Mouse (Mus musculus): ENCODE measurements around the gene Gps1.
A peak's percentile ranks its signal among the peaks of the same experiment; 100 is the strongest.
"Not testable (repeated sequence)": the region's sequence is repeated elsewhere in the genome, so short reads cannot be mapped to it uniquely, and the experiment has no call there.

Gps1 gene

GRCm38 (mm10) chr11:120785145-120785544, 1.1 kb downstream of the Gps1 start:
- DNase-seq (ENCODE audit: low read depth, low spot score) = no peak

GRCm38 (mm10) chr11:120788460-120788859, 4.4 kb downstream of the Gps1 start:
- not testable (repeated sequence) for DNase-seq (ENCODE audit: low read depth, low spot score)

- no peak for DNase-seq (ENCODE audit: low read depth, low spot score)
Measured at GRCm38 (mm10) chr11:120789355-120789754, 5.3 kb downstream of the Gps1 start.

- DNase-seq (ENCODE audit: low read depth, low spot score) = no peak
Measured at GRCm38 (mm10) chr11:120789810-120790209, 5.7 kb downstream of the Gps1 start.

GRCm38 (mm10) chr11:120792652-120793051, 8.6 kb downstream of the Gps1 start:
- DNase-seq (ENCODE audit: low read depth, low spot score) = no peak

GRCm38 (mm10) chr11:120795756-120796613, 11.9 kb downstream of the Gps1 start, which contains the start of gene Dus1l:
TSS of gene Dus1l (minus strand) at chr11:120796403.
- DNase-seq (ENCODE audit: low read depth, low spot score) = peak; percentile 97

- no peak for DNase-seq (ENCODE audit: low read depth, low spot score)
Measured at GRCm38 (mm10) chr11:120796614-120796946, 12.5 kb downstream of the Gps1 start.

- DNase-seq (ENCODE audit: low read depth, low spot score) = no peak
Measured at GRCm38 (mm10) chr11:120798244-120798643, 14.2 kb downstream of the Gps1 start.

GRCm38 (mm10) chr11:120799316-120799890, 15.3 kb downstream of the Gps1 start:
- no peak for DNase-seq (ENCODE audit: low read depth, low spot score)

- DNase-seq (ENCODE audit: low read depth, low spot score) = peak; percentile 88
Measured at GRCm38 (mm10) chr11:120800061-120800904, 16.2 kb downstream of the Gps1 start.

GRCm38 (mm10) chr11:120804274-120804673, 20.2 kb downstream of the Gps1 start:
- DNase-seq (ENCODE audit: low read depth, low spot score) = no peak

GRCm38 (mm10) chr11:120804769-120805168, 20.7 kb downstream of the Gps1 start:
- no peak for DNase-seq (ENCODE audit: low read depth, low spot score)

- DNase-seq (ENCODE audit: low read depth, low spot score) = no peak
Measured at GRCm38 (mm10) chr11:120805375-120806298, 21.6 kb downstream of the Gps1 start.

GRCm38 (mm10) chr11:120808010-120808409, 23.9 kb downstream of the Gps1 start:
- DNase-seq (ENCODE audit: low read depth, low spot score) = no peak

- DNase-seq (ENCODE audit: low read depth, low spot score) = no peak
Measured at GRCm38 (mm10) chr11:120812068-120812467, 28.0 kb downstream of the Gps1 start.

- no peak for DNase-seq (ENCODE audit: low read depth, low spot score)
Measured at GRCm38 (mm10) chr11:120817358-120817757, 33.3 kb downstream of the Gps1 start.

- no peak for DNase-seq (ENCODE audit: low read depth, low spot score)
Measured at GRCm38 (mm10) chr11:120818251-120818650, 34.2 kb downstream of the Gps1 start.

- DNase-seq (ENCODE audit: low read depth, low spot score) = no peak
Measured at GRCm38 (mm10) chr11:120819556-120819955, 35.5 kb downstream of the Gps1 start.

GRCm38 (mm10) chr11:120820546-120820945, 36.5 kb downstream of the Gps1 start:
- DNase-seq (ENCODE audit: low read depth, low spot score) = no peak

GRCm38 (mm10) chr11:120821076-120821922, 37.2 kb downstream of the Gps1 start:
- DNase-seq (ENCODE audit: low read depth, low spot score) = no peak

Measured in A20 (cell line).